Mouse (Mus musculus): ENCODE data around the gene Cdc42.

- TF ChIP-seq CTCF (IDR thresholded peaks at IDR 0.05; ENCODE audit: low read depth): no peak
- no peak for TF ChIP-seq EP300 (optimal IDR thresholded peaks at IDR 0.05)
Observed at GRCm38 (mm10) chr4:137306577-137306888, 51.0 kb downstream of the Cdc42 start.
